Mouse (Mus musculus) layer of hippocampus, adult 8-10 months (tissue): ENCODE measurements around the gene H2-T3. TPM values are rescaled to one million over a fixed set of nuclear protein-coding genes. Genes with fewer than 3 reads are reported as not detected.
"Not testable (repeated sequence)": the region's sequence is repeated elsewhere in the genome, so short reads cannot be mapped to it uniquely, and the experiment has no call there.

Source experiments
- DNase-seq, 2 experiments: peaks; one replicate each; pipeline ENCODE4 v3.0.0; 2022; ENCODE audit warnings: low spot score in 2 of 2
- total RNA-seq, 4 experiments: library from RNA; stranded (reverse); gene quantifications; 2 replicates each; pipeline ENCODE4 v1.2.4; 2022

The H2-T3 gene
- total RNA-seq, 4 experiments from 2014 or later, result not detected

- DNase-seq, result not testable (repeated sequence)
Measured at GRCm38 (mm10) chr17:36178938-36179337, 11.1 kb downstream of the H2-T3 start.

GRCm38 (mm10) chr17:36176132-36176531 lies 14.0 kb downstream of the H2-T3 start:
- not testable (repeated sequence) for DNase-seq

GRCm38 (mm10) chr17:36170287-36170814 lies 19.7 kb downstream of the H2-T3 start:
- DNase-seq, result no peak

DNA sequence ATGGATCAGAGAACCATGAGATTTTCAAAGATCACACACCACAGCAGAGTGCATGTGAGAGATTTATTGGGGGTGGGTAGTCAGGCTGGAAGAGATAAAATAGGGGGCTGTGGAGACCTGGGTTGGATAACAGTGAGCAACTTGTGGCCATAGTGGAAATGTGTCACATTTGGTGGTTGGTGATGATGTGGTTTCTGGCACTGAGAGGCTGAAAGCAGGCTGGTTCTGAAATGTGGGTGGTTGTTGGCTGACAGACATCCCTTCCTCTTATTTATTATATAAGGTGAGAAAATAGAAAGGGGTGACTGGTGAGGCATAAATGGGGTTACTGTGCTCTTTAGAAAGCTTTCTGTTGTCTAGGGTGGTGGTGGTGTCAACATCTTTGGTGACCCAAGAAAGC lies 20.3 kb downstream of the H2-T3 start:
- DNase-seq, result no peak

DNA sequence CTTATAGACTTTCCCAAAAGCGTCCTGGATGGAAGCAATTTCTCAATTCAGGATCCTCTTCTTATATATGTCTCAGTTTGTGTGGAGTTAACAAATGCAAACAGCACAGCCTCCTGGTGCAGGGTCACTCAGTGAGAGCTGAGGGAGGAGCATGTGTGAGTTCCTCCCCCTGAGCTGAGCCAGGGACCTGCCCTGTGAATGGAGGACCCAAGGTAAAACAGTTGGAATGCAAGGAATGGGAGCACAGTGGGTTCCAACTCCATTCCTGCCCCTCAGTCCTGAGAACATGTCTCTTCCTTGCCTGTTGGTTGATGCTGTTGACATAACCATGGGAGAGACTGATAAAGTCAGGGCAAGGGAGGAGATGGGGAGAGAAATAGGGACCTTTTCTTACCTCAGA lies 21.0 kb downstream of the H2-T3 start:
- not testable (repeated sequence) for DNase-seq

GRCm38 (mm10) chr17:36168039-36168652 lies 21.9 kb downstream of the H2-T3 start, which contains the start of gene Gm8909:
Gene Gm8909, minus strand, starts transcription at chr17:36168537.
- no peak for DNase-seq

GRCm38 (mm10) chr17:36167306-36168038 lies 22.6 kb downstream of the H2-T3 start:
- no peak for DNase-seq

- DNase-seq, result not testable (repeated sequence)
Measured at GRCm38 (mm10) chr17:36166901-36167300, 23.2 kb downstream of the H2-T3 start.

DNA sequence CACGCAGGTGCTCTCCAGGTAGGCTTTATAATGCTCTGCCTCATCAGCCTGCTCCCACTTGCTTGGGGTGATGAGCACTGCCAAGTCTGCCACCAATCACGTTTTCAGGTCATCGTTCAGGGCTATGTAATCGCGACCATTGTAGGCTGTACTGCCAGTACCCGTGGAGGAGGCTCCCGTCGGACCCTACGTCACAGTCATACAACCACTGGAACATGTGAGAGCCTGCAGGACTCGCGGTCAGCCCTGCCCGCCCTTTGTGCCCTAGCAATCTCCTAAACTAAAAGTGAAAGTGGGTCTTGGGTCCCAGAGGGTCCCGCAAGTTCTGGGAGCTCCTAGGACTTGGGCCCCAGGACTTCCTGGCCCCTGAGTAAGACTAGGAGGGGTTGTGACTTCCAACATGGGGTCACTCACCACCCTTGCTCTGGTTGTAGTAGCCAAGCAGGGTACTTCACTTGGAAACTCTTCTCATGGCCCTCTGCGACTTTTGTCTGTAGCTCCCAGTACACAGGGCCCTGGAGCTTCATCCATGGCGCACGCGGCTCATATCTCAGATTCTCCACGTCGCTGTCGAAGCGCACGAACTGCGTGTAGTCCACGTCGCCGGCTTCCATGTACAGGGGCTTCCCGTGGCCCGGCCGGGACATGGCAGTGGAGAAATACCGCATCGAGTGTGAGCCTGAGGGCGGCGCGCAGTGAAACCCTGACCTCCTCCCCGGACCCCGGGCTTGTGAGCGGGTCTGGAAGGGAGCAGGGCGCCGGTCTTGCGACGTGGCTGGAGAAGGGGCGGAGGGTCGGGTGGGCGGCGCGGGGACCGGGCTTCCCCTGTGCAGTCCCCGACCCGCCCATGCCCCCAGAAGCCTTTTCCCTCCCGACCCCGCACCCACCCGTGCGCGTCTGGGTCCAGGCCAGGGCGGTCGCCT lies 28.7 kb downstream of the H2-T3 start:
- no peak for DNase-seq

- DNase-seq, result not testable (repeated sequence)
Measured at GRCm38 (mm10) chr17:36158264-36158663, 31.8 kb downstream of the H2-T3 start.

- DNase-seq, result not testable (repeated sequence)
Measured at GRCm38 (mm10) chr17:36157782-36158181, 32.3 kb downstream of the H2-T3 start.

GRCm38 (mm10) chr17:36154271-36155149 lies 35.6 kb downstream of the H2-T3 start:
- no peak for DNase-seq

DNA sequence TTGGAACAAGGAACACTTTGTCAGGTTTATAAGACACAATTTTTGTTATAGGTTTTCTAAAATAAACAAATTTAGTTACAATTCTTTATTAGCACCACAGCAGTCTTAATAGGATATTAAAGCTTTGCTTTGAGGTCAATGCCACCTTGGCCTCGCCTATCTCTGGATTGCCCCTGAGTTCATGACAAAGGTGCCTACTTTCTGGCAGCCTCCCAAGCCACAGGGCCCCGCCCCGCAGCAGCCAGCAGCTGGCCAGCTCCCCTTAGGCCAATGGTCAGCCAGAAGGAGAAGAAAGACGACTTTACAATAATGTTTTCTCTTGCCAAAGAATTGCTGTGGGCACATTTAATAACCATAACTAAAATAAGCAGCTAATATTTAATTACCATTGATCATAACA lies 38.9 kb downstream of the H2-T3 start:
- not testable (repeated sequence) for DNase-seq

- not testable (repeated sequence) for DNase-seq
Measured at GRCm38 (mm10) chr17:36148468-36148867, 41.6 kb downstream of the H2-T3 start.

- not testable (repeated sequence) for DNase-seq
Measured at GRCm38 (mm10) chr17:36146937-36147336, 43.1 kb downstream of the H2-T3 start.

GRCm38 (mm10) chr17:36145861-36146156 lies 44.3 kb downstream of the H2-T3 start:
- not testable (repeated sequence) for DNase-seq

DNA sequence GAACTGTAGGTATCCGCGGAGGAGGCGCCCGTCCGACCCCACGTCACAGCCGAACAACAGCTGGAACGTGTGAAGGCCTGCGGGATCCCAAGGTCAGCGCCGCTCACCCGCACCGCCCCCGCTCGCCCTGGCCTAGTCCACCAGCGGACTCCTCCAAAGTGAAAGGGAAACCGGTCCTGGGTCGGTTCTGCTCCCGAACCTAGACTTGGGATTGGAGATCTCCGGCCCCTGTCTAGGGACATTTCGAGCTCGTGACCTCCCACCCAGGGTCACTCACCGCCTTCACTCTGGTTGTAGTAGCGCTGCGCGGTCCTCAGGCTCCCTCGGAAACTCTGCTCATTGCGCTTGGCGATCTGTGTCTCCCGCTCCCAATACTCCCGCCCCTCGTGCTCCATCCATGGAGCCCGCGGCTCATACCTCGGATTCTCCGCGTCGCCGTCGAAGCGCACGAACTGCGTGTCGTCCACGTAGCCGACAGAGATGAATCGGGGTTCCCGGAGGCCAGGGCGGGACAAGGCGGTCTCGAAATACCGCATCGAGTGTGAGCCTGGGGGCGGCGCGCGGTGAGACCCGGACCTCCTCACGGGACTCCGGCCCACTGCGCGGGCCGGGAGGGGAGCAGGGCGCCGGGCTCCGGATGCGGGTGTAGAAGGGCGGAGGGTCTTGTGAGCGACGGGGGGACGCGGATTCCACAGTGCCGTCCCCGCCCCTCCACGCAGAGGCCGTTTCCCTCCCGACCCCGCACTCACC lies 44.8 kb downstream of the H2-T3 start:
- no peak for DNase-seq

GRCm38 (mm10) chr17:36136299-36136848 lies 53.7 kb downstream of the H2-T3 start:
- DNase-seq, result not testable (repeated sequence)
